Mouse (Mus musculus): ENCODE measurements around the gene Gpr84.
A peak's percentile ranks its signal among the peaks of the same experiment; 100 is the strongest.
"Not testable (repeated sequence)": the region's sequence is repeated elsewhere in the genome, so short reads cannot be mapped to it uniquely, and the experiment has no call there.

The Gpr84 gene

GRCm38 (mm10) chr15:103285778-103286417 lies 24.5 kb downstream of the Gpr84 start:
- DNase-seq (ENCODE audit: low spot score in 2 of 2) = peak in 1 of 2 experiments; percentile 55

DNA sequence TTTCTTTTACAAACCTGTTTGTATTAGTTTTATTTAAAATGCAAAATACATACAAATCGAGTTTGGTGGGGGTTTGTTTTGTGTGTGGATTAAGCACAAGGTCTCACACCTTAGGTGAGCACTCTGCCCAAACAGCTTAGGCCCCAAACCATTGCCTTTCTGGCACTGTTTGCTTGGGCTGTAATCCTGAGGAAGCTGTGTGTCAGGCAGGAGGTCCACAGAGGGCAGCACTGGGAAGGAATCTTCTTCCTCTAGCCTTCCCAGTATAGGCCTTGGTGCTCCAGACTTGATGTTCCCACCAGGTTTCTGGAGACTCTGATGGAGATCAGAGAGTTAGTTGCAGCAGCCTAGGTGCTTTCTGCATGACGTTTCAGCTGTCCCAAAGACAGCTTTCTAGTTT lies 25.8 kb downstream of the Gpr84 start:
- no peak for DNase-seq (ENCODE audit: low spot score in 2 of 2)

DNA sequence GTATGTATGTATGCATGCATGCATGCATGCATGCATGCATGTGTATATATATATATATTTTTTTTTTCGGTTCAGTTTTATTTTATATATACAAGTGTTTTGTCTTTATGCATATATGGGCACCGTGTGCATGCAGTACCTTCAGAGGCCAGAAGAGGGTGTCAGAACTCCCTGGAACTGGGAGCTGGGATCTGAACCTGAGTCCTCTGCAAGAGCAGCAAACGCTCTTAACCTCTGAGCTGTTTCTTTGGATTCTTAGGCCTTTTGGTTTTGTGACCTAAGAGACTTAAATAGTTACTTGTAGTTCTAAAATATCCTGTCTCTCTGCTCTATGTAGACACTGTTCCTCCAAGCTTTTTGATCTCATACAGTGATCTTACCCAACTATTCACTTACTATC lies 26.3 kb downstream of the Gpr84 start:
- DNase-seq (ENCODE audit: low spot score in 2 of 2) = no peak

- no peak for DNase-seq (ENCODE audit: low spot score in 2 of 2)
Measured at GRCm38 (mm10) chr15:103281465-103282205, 28.8 kb downstream of the Gpr84 start.

DNA sequence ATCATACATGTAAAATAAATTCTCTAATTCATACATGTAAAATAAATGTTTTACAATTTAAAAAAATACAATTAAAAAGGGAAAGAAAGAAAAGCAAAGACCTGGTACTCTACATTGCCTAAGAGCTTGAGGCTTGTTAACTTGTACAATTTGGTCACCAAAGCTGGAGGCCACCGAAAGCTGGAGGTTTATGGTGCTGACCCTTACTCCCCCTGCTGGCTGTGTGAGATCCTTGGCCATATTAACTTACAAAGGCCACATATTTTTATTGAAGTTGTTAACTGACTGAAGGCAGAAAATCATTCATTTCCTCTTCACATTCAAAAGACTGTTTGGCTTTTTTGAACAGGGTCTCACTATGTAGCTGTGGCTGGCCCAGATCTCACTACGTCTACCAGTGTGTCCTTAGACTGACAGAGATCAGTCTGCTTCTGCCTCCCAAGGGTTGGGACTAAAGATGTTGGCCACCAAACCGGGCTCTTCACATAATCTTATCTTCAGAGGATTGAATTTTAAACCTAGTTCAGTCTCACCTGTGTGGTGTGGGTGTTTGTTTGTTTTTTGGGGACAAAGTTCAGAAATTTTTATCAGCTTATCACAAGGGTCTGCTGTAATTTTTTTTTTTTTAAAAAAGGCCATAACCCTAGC lies 29.5 kb downstream of the Gpr84 start:
- DNase-seq (ENCODE audit: low spot score in 2 of 2) = no peak

DNA sequence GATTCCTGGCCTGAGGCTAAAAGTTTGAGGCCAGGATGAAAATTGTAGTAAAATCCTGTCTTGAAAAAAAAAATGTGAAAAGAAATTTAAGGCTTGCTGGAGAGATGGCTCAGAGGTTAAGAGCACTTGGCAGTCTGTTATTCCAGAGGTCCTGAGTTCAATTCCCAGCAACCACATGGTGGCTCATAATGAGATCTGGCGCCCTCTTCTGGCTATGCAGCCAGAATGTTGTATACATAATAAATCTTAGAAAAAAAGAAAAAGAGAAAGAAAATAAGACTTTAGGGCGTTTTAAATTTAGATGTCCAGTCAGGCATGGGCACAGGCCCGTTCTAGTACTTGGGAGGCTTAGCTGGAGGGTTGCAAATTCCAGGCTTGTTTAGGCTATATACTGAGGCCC lies 30.7 kb downstream of the Gpr84 start:
- no peak for DNase-seq (ENCODE audit: low spot score in 2 of 2)

DNA sequence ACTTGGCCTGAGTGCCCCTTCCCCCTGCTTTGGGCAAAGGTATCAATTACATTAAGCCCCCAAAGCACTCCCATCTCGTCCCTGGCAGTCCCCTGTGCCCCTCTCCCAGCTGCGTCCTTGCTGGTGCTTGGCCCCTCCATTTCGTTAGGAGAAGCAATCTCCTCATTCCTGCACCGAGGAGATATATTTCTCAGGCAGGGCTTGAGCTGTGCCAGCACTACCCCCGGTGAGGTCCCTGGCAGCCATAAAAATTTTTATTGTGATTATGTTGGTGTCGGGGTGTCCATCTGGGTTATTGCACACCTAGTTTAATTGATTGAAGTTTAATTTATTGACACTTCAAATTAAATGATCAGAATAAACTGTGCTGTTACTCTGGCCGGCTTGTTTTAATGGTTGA lies 32.5 kb downstream of the Gpr84 start:
- no peak for DNase-seq (ENCODE audit: low spot score in 2 of 2)

GRCm38 (mm10) chr15:103275943-103276342 lies 34.5 kb downstream of the Gpr84 start:
- DNase-seq (ENCODE audit: low spot score in 2 of 2) = not testable (repeated sequence)

DNA sequence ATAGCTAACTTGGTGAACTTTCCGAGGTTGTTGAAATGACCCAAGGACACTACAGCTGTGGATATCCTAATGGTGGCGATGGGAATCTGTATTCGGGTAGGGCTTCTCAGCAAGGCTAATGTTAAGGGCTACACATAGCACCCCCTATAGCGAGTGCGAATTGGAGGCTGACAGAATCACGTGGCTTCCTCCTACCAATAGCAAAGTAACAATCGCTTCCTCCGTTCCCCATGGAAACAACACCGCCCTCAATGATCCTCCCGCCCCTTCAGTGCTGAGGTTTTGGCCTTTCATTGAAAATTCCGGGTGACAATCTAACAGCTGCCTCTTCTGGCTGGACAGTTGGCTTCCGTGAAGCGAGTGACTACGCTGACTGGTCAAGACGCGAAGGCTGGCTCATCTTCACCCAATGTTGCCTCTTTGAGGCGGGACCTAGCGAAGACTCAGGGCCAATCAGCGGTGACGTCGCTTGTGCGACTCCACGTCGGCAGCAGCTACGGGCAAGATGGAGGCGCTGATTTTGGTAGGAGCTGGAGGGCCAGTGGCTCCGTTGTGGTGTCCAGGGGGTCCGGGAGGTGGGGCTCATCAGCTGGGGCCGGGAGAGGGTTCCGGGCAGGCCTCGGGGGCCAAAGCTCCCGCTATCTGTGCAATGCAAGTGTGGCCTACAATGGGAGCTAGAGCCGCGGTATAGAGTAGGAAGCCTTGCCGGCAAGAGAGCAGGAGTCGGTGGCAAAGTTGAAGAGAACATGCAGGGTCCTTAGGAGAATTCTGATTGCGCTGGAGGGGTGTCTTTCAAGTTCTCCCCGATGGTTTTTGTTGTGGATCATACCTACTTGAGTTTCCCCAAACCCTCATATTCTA lies 37.8 kb downstream of the Gpr84 start, which contains the start of gene Copz1:
Gene Copz1 (plus strand): TSS at position 296 of the 861 bp plus-strand sequence.
- peak; percentile 92 to 96 for DNase-seq (ENCODE audit: low spot score in 2 of 2)

DNA sequence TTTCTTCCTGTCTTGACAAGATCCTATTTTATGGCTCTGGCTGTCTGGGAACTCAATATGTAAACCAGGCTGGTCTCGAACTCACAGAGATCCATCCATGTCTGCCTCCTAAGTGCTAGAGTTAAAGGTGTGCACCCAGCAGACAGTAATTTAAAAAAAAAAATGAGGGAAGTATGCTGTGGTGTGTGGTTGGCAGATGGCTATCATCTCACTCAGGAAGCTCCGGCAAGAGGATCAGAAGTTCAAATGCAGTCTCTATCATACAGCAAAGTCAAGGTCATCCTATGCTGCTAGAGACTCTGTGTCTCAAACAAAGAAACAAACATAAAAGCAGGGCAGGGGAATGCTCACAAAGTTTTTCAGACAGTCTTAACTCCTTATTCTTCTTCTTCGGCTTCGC lies 41.5 kb downstream of the Gpr84 start:
- no peak for DNase-seq (ENCODE audit: low spot score in 2 of 2)

GRCm38 (mm10) chr15:103264794-103265193 lies 45.6 kb downstream of the Gpr84 start:
- DNase-seq (ENCODE audit: low spot score in 2 of 2) = no peak

- DNase-seq (ENCODE audit: low spot score in 2 of 2) = no peak
Measured at GRCm38 (mm10) chr15:103259989-103260388, 50.4 kb downstream of the Gpr84 start.

DNA sequence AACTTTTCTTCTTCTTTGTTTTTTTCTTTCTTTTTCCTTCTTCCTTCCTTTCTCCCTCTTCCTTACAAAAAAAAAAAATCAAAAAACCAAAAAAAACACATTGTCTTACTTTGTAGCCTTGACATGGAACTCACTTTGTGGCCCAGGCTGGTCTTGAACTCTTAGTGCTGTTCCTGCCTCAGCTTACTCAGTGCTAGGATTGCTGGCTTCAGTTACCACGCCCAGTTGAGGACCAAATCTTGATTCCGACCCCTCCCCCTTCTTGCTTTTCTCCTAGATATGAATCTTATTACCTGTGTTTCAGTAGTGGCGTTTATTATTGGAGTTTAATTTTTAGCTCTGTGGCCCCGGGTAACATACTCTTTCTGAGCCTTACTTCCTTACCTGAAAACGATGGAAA lies 51.2 kb downstream of the Gpr84 start:
- DNase-seq (ENCODE audit: low spot score in 2 of 2) = no peak

All from urinary bladder, postnatal 36 days (tissue).